Mouse (Mus musculus): ENCODE data around the gene Pomgnt2.
"Not testable (repeated sequence)": the region's sequence is repeated elsewhere in the genome, so short reads cannot be mapped to it uniquely, and the experiment has no call there.

Gene Pomgnt2

DNA sequence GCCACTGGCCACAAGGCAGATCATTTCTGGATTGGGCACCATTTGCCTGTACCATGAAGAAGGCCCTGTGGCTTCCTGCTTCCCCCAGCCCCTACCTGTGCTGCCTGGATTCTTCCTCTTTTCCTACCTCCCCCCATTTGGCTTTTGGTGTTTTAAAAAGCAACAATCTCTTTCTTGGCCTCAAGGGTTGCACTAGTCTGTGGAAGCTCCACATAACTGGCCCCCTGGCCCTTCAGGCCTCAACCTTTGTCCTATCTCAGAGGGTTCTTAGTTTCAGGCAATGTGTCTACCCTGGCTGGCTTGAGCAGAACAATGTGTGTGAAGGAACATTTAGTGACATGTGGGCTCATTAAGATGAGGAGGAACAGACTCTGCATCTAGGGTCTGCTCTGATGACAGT lies at the start of gene Pomgnt2:
Gene Pomgnt2 (minus strand): TSS at position 101 of the 400 bp plus-strand sequence.
- no peak for DNase-seq (ENCODE audit: low read depth)

DNA sequence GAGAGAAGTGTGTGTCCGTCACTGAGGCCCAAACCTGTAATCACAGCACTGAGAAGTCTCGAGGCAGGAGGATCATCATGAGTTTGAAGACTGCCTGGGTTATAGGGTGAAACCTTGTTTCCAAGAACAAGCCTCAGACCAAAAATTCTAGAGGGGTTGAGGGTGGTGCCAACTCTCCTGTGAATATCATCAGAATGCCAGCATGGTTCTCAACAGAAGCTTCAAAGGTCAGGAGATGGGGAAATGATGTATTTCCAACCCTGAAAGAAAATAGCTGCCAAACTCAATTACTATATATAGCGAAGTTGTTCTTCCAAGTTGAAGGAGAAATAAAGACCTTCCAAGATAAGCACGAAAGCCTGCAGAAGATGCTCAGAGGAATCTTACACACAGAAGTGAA lies 42.9 kb upstream of the Pomgnt2 start:
- no peak for DNase-seq (ENCODE audit: low read depth)

DNA sequence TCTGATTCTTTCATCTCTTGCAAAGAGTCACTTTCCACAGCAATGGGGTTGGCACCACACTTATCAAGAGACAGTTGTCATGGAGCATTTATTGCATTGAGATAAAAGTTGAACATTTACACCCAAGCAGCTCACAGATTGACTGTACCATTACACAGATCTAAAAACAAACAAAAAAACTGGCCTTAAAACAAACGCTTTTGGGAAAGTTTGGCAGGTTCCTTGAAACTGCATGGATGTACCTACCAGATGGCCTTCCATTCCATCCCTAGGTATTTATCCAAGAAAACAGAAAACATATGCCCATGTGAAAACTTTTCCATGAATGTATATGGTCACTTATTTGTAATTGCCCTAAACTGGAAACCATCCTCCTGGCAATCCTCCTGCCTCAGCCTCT lies 41.7 kb upstream of the Pomgnt2 start:
- no peak for DNase-seq (ENCODE audit: low read depth)

- DNase-seq (ENCODE audit: low read depth) = no peak
Measured at GRCm38 (mm10) chr9:122036496-122037054, 39.7 kb upstream of the Pomgnt2 start.

GRCm38 (mm10) chr9:122035807-122036206 lies 38.9 kb upstream of the Pomgnt2 start:
- DNase-seq (ENCODE audit: low read depth) = no peak

DNA sequence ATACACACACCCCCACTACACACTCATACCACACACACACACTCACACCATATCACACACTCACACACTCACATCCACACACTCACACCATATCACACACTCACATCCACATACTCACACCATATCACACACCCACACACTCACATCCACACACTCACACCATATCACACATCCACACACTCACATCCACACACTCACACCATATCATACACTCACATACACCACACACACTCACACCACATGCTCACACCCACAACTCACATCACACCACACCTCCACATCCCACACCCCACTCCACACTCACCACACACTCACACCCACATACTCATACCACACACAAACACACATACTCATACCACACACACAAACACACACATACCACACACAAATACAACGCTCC lies 38.0 kb upstream of the Pomgnt2 start:
- DNase-seq (ENCODE audit: low read depth) = no peak

GRCm38 (mm10) chr9:122032071-122032470 lies 35.2 kb upstream of the Pomgnt2 start:
- no peak for DNase-seq (ENCODE audit: low read depth)

DNA sequence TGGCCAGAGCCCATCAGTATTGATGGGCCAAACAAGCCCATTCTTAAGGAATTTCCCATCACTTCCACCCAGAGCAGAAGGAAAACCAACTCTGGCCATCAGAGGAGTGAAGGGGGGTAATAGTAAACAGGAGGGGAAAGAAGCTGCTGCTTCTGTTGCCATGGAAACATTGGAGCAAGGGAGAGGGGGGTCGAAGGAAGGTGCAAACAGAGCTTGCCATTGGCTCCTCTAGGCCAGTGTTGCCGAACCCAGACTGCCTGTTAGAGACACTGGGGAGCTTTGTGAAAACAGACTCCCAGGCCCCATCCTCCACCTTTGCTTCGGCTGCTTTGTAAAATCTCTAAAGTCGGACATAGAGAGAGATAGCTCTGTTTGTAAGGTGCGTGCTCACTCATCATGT lies 33.8 kb upstream of the Pomgnt2 start:
- no peak for DNase-seq (ENCODE audit: low read depth)

DNA sequence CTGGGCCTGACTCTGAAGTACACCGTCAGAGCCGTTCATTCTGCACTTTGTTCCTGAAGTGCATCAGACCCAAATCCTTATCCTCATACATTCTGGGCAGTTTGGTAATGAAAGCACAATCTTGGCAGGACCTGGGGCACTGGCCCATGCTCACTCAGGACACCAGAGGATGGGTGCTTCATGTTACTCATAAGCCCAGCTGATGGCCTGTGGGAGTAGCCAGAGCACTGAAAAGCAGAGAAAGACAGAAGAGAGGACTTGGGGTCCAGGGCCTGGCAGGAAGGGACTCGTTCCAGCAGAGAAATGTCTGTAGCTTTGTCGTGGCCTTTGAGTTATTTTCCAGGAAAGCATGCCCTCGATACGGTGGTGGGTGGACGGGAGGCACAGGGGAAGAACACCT lies 32.9 kb upstream of the Pomgnt2 start:
- DNase-seq (ENCODE audit: low read depth) = no peak

DNA sequence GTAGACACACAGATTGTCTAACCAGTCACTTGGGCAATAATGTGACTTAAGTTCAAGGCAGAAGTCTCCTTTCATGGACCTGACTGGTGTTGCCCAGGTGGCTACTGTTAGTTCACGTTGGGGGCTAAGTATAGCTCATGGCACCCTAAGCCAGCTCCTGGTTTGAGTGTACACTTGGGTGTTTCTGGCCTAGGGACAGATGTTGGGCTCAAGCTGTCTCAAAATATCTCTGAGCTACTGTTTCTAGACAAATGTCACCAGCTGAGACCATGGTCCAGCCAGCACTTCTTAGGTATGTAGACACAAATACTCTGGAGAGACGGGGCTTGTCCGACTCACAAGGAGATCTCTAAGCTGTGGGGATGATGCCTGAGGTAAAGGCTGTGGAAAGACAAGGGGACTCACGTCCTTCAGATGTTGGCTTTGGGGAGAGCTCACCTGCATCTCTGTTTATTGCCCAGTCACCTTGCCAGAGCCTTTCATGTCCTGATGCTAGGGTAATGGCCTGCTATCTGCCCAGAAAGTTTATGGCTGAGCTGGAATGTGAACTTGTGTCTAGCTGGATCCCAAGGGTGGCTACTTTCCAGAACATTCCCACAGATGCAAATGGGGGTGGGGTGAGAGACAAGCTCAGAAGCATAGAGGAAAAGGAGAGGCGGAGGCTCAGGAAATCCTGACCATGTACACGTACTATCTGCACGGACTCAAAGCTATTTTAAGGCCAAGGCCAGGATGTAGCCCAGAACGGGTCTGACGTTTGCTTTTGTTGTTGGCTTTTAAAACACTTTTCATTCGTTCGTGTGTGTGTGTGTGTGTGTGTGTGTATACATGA lies 31.2 kb upstream of the Pomgnt2 start:
- DNase-seq (ENCODE audit: low read depth) = no peak

GRCm38 (mm10) chr9:122027081-122027913 lies 30.4 kb upstream of the Pomgnt2 start:
- DNase-seq (ENCODE audit: low read depth) = no peak

GRCm38 (mm10) chr9:122025855-122026590 lies 29.1 kb upstream of the Pomgnt2 start:
- DNase-seq (ENCODE audit: low read depth) = no peak

- DNase-seq (ENCODE audit: low read depth) = no peak
Measured at GRCm38 (mm10) chr9:122024419-122024818, 27.5 kb upstream of the Pomgnt2 start.

- DNase-seq (ENCODE audit: low read depth) = no peak
Measured at GRCm38 (mm10) chr9:122023873-122024272, 27.0 kb upstream of the Pomgnt2 start.

GRCm38 (mm10) chr9:122022776-122023175 lies 25.9 kb upstream of the Pomgnt2 start:
- no peak for DNase-seq (ENCODE audit: low read depth)

- DNase-seq (ENCODE audit: low read depth) = no peak
Measured at GRCm38 (mm10) chr9:122021581-122021980, 24.7 kb upstream of the Pomgnt2 start.

DNA sequence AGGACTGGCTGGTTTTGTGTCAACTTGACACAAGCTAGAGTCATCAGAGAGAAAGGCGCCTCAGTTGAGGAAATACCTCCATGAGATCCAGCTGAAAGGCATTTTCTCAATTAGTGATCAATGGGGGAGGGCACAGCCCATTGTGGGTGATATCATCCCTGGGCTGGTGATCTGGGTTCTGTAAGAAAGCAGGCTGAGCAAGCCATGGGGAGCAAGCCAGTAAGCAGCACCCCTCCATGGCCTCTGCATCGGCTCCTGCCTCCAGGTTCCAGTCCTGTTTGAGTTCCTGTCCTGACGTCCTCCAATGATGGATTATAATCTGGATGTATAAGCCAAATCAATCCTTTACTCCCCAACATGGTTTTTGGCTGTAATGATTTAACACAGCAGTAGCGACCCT lies 24.3 kb upstream of the Pomgnt2 start:
- DNase-seq (ENCODE audit: low read depth) = not testable (repeated sequence)

- DNase-seq (ENCODE audit: low read depth) = no peak
Measured at GRCm38 (mm10) chr9:122020321-122020720, 23.4 kb upstream of the Pomgnt2 start.

- no peak for DNase-seq (ENCODE audit: low read depth)
Measured at GRCm38 (mm10) chr9:122018782-122019395, 22.0 kb upstream of the Pomgnt2 start.

GRCm38 (mm10) chr9:122018079-122018478 lies 21.2 kb upstream of the Pomgnt2 start:
- no peak for DNase-seq (ENCODE audit: low read depth)

GRCm38 (mm10) chr9:122014241-122014667 lies 17.3 kb upstream of the Pomgnt2 start:
- peak; percentile 76 for DNase-seq (ENCODE audit: low read depth)

- no peak for DNase-seq (ENCODE audit: low read depth)
Measured at GRCm38 (mm10) chr9:122013629-122014028, 16.7 kb upstream of the Pomgnt2 start.

Measured in c-Kit-positive CD71-negative TER-119-negative erythroid progenitor cells, embryonic 14.5 days (primary cell).